Mouse (Mus musculus) lung, adult 2 months (tissue): ENCODE measurements around the gene Prkcd.

Experiments used
- CTCF ChIP-seq: fragments of 200-500 bp; IDR thresholded peaks from 2 replicates; pipeline ENCODE4 v1.5.1; 2011; ENCODE audit warnings: mild to moderate bottlenecking, low read length, control low read depth; ENCODE audit not compliant: insufficient read depth
- POLR2A ChIP-seq: fragments of 200-500 bp; IDR thresholded peaks from 2 replicates; pipeline ENCODE4 v1.6.1; 2011; ENCODE audit warnings: low read depth, mild to moderate bottlenecking, control low read depth, low read length, borderline replicate concordance; ENCODE audit errors: extremely low read depth

DNA sequence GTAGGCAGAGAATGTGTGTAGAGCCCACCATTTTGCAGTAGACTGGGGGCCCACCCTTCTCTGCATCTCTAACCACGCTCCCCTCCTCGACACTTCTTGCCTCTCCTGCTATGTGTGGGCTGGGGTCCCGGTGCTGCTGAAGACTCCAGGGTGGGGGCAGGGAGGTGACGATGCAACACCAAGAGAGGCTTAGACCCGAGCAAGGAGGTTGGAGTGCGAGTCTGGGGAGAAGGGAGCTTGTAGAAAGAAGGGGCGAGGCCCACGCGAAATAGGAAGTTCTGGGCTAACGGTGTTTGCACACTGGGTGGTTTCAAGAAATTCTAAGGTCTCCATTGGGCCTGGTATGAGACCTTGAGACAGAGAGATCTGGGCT is 76.2 kb downstream of the Prkcd start:
- TF ChIP-seq CTCF (no peak), POLR2A (no peak)
